Mouse (Mus musculus) cerebellum, adult 2 months (tissue): Measurements from ENCODE around the gene Robo2.

Source experiments
- CTCF ChIP-seq: fragments of 200-500 bp; IDR thresholded peaks from 2 replicates; pipeline ENCODE4 v1.5.1; 2011; ENCODE audit warnings: low read depth, mild to moderate bottlenecking, control low read depth, low read length, moderate library complexity, borderline replicate concordance; ENCODE audit not compliant: insufficient read depth
- POLR2A ChIP-seq: fragments of 200-500 bp; IDR thresholded peaks from 2 replicates; pipeline ENCODE4 v1.6.1; 2011; ENCODE audit warnings: low read length, control low read depth, borderline replicate concordance; ENCODE audit not compliant: insufficient read depth

GRCm38 (mm10) chr16:74411021-74411420 is 604 bp downstream of the Robo2 start:
- no peak for TF ChIP-seq CTCF
- TF ChIP-seq POLR2A = no peak
